Mouse (Mus musculus): ENCODE results near the gene Hamp.
"Not testable (repeated sequence)": the region's sequence is repeated elsewhere in the genome, so short reads cannot be mapped to it uniquely, and the experiment has no call there.

Gene Hamp

DNA sequence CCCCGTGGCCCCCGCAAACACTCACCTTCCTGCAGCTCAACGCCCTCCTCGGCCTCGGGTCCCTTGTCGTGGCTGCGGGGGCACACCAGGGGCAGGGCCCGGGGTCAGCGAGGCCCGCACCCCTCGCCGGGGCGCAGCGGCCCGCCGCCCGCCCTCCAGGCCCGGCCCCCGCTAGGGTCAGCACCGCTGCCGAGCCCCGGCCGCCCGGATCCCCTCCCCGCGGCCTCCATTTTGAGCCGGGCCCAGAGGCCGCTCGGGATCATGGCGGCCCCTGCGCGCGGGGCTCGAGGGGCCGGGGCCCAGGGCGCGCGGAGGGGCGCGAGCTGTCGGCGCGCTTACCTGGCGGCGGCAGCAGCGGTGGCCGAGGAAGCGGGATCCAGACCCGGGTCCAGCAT, 12.5 kb upstream of the Hamp start:
- in situ Hi-C loops (cut with MboI): no loop called here

GRCm38 (mm10) chr7:30955584-30956356, 11.9 kb upstream of the Hamp start:
- in situ Hi-C loops (cut with MboI): no loop called here

DNA sequence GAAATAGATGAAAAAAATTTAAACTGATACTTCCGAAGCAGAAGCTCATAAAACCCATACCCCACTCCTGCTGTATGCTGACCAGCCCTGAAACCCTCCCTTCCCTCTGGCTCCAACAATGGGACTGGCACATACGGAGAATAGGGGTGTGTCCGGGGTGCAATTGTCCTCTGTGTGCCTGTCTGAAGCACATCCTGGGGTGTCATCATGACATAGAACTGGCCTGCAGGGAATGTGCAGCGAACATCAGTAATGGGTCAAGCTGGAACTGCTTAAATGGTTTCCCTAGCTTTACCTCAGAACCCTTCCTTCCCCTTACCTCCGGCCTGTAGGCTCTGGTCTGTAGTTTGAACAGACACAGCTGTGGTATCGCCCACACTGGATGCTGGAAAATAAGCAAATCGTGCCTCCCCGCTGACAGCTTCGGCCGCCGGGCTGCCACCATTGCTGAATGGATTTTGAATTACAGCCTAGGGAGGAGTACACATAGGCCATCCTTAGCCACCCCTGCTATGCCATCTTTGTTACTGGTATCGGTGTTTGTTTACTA, 11.2 kb upstream of the Hamp start:
- in situ Hi-C loops (cut with MboI): no loop called here

- in situ Hi-C loops (cut with MboI): no loop called here
Measured at GRCm38 (mm10) chr7:30954036-30954435, 10.2 kb upstream of the Hamp start.

DNA sequence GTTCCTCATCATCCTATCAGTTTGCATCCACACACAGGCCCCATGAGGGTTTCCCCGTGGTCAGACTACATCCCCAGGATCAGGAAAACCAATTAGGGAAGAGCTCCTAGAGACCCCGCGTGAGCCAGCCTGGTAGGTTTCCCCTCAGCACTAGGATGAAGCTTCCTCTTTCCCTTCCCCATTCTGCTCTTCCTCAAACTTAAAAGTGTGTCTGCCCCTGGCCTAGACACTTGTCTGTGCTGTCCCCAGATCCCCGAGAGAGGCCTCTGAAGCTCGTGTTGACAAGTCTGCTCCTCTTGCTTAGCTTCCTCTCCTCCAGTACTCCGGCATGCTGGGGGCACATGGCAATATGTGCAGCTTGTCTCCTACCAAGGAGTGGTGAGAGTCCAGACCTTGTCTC, 9.6 kb upstream of the Hamp start:
- in situ Hi-C loops (cut with MboI): no loop called here

GRCm38 (mm10) chr7:30952441-30953265, 8.8 kb upstream of the Hamp start:
- in situ Hi-C loops (cut with MboI): no loop called here

DNA sequence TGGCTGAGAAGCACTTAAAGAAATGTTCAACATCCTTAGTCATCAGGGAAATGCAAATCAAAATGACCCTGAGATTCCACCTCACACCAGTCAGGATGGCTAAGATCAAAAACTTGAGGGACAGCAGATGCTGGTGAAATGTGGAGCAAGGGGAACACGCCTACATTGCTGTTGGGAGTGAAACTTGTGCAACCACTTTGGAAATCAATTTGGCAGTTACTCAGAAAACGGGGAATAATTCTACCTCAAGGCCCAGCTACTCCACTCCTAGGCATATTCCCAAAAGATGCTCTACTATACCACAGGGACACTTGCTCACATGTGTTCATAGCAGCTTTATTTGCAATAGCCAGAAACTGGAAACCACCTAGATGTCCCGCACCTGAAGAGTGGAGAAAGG, 6.1 kb upstream of the Hamp start:
- in situ Hi-C loops (cut with MboI): not testable (repeated sequence)

DNA sequence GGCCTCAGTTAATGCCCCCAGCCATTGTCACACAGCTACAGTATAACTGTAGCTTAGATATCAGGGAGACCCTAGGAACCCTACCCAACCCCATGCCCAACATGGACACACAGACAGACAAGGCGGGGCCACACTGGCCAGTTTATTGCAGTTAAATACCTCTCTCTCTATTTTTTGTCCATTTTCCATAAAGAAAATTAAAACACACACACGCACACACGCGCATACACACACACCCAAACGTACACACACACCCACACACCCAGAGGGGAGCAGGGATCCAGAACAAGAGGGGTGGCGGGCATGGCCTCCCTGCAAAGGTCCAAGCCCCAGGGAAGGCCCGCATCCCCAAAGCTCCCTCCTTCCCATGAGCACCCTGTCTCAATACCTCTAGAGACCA, 2.0 kb upstream of the Hamp start:
- in situ Hi-C loops (cut with MboI): no loop called here

DNA sequence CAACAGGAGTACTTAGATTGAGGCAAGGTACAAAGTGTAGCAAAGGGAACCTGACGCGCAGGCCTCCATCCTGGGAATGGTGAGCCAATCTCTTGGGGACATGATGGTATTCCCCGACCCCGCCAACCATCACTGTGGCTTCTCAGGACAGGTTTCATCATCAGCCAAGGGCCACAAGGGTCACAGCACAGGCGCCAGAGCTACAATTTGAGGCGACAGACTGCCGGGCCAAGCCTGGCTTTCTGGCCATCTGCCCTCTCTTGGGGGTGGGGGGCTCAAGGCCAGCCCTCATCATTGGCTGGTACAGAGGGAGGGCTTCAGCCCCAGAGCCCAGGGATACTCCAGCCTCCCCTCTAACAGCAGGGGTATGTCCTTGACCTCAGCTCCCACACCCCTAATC, 1.6 kb upstream of the Hamp start:
- in situ Hi-C loops (cut with MboI): not testable (repeated sequence)

DNA sequence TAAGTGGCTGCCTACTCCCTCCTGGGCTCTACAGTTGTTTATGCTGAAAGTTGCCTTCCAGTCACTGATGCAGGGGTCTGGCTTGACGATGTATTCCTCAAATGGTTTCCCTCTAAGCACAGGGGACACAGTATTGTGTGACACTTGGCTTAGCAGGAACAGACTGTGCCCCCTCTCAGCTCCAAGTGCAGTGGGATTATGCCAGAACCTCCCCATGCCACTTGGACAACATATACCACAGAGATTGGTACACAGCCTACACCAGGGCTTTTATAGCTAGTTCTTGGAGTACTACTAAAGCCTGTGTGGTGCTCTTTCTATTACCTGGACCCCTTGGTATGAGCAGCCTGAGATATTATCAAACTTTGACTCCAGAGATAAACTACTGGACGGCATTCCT, 874 bp upstream of the Hamp start:
- in situ Hi-C loops (cut with MboI): not testable (repeated sequence)

DNA sequence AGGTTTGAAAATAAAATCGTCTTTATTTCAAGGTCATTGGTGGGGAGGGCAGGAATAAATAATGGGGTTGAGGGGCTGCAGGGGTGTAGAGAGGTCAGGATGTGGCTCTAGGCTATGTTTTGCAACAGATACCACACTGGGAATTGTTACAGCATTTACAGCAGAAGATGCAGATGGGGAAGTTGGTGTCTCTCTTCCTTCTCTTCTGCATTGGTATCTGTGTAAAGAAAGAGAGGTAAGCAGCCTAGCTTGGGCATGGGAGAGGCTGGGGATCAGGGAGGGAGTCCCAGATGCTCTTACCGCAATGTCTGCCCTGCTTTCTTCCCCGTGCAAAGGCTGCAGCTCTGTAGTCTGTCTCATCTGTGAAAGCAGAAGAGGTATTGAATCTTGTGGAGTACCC, 1.5 kb downstream of the Hamp start:
- in situ Hi-C loops (cut with MboI): not testable (repeated sequence)

DNA sequence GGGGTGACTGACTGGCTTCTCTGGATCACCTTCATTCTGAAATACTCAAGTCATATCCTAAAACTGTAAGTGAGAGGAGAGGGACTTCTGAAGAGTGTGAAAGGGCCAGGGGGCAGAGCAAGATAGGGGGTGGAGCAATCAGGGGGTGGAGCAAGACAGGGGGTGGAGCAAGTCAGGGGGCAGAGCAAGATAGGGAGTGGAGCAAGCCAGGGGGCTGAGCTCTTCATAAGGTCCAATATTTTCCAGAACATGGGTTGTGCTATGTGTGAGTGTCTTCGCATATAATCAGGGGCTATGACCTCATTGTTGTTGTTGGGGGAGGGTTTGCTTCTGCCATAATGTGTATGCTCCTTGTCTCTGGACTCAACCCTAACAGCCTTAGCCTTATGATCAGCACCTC, 3.8 kb downstream of the Hamp start:
- in situ Hi-C loops (cut with MboI): not testable (repeated sequence)

- in situ Hi-C loops (cut with MboI): not testable (repeated sequence)
Measured at GRCm38 (mm10) chr7:30935422-30936099, 8.3 kb downstream of the Hamp start.

DNA sequence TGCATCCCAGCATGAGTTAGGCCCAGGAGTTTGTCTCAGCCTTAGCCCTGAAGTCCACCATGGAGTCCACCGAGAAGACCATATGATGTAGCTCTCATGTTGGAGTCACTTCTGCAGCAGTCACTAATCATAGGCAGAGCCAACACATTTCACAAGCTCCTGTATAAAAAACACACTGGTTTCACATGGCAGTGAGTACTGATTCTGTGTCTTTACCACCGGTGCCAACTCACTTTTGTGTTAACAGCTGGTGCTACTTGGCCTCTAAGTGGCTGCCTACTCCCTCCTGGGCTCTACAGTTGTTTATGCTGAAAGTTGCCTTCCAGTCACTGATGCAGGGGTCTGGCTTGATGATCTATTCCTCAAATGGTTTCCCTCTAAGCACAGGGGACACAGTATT, 19.3 kb downstream of the Hamp start, which contains the start of gene Hamp2:
Gene Hamp2, minus strand, starts transcription at position 101 of the 400 bp plus-strand sequence.
- in situ Hi-C loops (cut with MboI): not testable (repeated sequence)

GRCm38 (mm10) chr7:30924071-30924470, 19.8 kb downstream of the Hamp start:
- in situ Hi-C loops (cut with MboI): no loop called here

DNA sequence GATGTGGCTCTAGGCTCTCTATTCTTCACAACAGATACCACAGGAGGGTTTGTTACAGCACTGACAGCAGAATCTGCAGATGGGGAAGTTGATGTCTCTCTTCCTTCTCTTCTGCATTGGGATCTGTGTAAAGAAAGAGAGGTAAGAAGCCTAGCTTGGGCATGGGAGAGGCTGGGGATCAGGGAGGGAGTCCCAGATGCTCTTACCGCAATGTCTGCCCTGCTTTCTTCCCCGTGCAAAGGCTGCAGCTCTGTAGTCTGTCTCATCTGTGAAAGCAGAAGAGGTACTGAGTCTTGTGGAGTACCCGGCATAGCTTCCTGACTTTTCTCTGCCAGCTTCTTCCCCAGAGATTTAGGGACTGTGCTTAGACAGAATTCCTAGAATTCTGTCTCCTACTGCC, 21.3 kb downstream of the Hamp start:
- in situ Hi-C loops (cut with MboI): not testable (repeated sequence)

DNA sequence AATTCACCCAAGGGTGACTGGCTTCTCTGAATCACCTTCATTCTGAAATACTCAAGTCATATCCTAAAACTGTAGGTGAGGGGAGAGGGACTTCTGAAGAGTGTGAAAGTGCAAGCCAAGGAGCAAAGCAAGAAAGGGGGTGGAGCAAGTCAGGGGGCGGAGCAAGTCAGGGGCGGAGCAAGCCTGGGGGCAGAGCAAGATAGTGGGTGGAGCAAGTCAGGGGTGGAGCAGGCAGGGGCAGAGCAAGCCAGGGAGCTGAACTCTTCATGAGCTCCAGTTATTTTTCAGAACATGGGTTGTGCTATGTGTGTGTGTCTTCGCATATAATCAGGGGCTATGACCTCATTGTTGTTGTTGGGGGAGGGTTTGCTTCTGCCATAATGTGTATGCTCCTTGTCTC, 23.6 kb downstream of the Hamp start:
- in situ Hi-C loops (cut with MboI): no loop called here

GRCm38 (mm10) chr7:30917219-30917618, 26.6 kb downstream of the Hamp start:
- in situ Hi-C loops (cut with MboI): no loop called here

DNA sequence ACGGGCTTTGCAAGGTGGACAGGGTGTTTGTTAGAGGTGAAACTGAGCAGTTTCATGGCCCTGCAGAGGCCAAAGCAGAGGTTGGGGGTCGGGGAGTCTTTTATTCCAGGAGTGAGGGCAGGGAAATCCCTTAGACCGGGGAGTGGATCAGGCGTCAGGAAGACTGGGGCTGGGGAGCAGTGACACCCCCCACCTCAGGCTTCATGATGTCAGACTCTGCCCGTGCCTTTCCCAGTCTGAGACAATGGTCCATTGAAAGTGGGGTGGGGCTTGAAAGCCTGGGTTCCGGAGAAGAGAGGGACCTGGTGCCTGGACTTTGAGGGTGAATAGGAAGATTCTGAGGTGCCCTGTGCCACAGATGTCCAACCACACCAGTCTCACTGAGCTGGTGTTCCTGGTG, 27.1 kb downstream of the Hamp start:
- in situ Hi-C loops (cut with MboI): no loop called here

DNA sequence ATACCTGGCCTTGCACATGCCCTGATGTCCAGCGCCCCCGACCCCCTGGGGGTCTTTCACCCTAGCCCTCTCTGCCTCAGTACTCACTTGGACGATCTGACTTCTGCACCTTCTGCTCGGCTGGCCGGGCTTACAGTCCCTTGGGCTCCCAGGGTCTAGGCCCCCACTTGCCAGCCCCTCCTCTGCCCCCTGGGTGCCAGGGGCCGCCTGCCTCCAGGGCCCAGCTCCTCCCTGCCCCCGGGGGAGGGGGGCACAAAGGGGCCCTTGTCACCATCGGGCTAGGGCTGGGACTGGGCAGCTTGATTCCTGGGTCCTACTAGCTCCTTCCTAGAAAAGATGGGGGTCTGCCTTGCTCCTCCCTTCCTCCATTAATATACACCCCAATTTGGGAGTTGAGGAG, 29.1 kb downstream of the Hamp start, which contains the start of gene Mag:
Gene Mag, minus strand, starts transcription at position 142 of the 400 bp plus-strand sequence.
- in situ Hi-C loops (cut with MboI): no loop called here

- in situ Hi-C loops (cut with MboI): no loop called here
Measured at GRCm38 (mm10) chr7:30909773-30910172, 34.1 kb downstream of the Hamp start.

- in situ Hi-C loops (cut with MboI): no loop called here
Measured at GRCm38 (mm10) chr7:30908992-30909431, 34.8 kb downstream of the Hamp start.

All from mature B cell (primary cell).